Mouse (Mus musculus) effector memory CD4-positive, alpha-beta T cell, adult 7 months (primary cell): ENCODE results near the gene Rasl10a. TPM values are rescaled to one million over a fixed set of nuclear protein-coding genes. Genes with fewer than 3 reads are reported as not detected.

ENCODE experiments used
- polyA plus RNA-seq: library from polyadenylated mRNA; unstranded; fragments of 100-300 nt; shearing (Covaris generic); gene quantifications from one replicate; pipeline ENCODE4 v1.2.1, GENCODE M21; 2017

The Rasl10a gene
- not detected for polyA plus RNA-seq

DNA sequence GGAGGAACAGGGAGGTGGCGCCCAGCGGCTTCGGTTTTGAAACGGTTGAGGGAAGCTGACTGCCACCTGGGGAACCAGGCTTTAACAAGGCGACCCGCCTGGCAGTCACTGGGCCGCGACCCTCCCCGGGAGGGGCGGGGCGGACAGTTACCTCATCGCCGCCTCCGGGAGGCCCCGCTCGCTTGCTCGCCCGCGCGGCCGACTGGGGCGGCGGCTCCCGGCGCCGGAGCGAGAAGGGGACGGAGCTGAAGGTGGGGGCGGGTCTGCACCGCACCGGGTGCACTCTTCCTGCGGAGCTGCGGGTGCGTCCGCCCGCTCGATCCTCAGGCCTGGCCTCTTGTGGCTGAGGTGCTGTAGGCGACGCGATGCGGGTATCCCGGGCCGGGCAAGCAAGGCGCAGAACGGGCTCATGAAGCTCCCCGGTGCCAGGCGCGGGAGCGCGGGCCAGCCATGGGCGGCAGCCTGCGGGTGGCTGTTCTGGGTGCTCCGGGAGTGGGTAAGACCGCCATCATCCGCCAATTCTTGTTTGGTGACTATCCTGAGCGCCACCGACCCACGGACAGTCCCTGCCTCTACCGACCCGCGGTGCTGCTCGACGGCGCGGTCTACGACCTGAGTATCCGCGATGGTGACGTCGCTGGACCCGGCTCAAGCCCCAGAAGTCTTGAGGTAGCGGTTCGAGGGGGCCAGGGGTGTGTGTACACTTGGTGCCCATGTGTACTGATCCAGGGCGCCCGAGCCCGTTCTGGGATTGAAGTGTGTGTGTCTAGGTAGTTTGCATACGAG lies at the start of gene Rasl10a:
TSS of gene Rasl10a (plus strand) at position 273 of the 786 bp plus-strand sequence.

DNA sequence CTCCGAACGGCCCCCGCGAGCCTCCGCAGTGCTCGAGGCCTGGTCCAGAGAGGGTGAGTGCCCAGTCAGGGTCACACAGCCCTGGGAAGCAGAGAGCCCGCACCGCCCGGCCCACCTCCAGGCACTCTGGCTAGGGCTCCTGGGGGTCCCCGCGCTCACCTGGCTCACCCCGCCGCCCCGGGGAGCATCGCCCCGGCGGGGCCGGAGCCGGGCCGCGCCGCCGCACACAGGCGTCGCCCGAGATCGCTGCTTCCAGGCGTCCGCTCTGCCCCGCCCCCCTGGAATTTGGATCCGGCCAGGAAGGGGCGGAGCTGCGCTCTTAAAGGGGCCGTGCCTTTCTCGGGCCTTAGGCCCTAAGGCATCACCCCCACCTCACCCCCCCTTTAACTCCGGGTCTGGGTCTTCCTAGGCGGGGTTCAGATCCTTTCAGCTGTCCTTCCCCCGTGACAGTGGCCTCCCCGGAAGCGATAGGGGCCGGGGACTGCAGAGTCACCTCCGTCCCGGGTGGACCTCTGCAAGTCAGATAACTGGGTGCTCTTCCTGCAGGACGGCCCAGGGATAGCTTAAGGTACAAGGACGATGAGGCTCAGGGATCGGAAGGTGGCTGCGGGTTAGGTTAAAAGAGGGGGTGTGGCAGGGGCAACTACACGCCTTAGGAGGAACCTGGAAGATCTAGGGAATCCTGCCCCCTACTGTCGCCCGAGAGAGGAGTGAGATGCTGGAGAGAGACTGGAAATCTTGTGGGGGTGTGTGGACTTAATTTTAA lies 7.3 kb downstream of the Rasl10a start, which contains the start of gene Gas2l1:
TSS of gene Gas2l1 (minus strand) at position 272 of the 766 bp plus-strand sequence.

DNA sequence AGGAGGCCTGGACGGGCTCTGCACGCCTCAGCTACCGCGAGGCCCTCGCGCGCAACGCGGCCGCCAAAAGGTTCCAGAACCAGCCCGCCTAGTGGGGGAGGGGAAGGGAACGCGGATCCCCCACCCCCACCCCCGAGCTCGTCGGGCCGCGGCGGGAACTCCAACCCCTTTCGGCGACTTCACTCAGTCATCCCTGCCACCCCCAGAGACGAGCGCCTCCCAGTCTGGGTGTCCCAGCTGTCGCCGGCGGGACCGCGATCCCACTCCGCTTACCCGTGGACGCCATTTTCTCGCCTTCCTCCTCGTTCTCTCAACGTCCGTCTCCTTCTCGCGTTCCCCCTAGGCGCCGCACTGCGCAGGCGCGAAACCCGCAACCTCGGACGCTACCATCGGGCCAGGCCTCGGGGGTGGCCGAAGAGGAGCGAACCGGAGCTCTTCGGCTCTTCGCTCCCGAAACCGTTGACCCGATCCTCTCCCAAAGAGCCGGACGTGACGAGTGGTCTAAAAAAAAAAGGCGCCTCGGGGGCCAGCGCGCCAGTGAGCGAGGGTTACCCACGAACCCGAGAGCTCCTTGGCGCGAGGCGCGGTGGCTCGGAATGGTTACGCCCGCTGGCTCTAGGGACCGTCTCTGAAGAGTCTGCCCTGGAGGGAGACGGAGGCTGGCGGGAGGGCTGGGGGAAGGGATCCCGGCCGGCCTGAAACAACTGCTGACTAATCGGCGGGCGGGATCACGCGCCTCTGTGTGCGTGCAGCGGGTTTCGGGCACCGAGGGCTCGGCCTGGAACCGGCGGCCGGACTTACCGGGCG lies 41.0 kb downstream of the Rasl10a start, which contains the start of the genes Rhbdd3 and Ewsr1:
TSS of gene Rhbdd3 (plus strand) at position 191 of the 807 bp plus-strand sequence.
TSS of gene Ewsr1 (minus strand) at position 531 of the 807 bp plus-strand sequence.

Other genes starting within 250 kb of the Rasl10a start
- gene Nf2, start 208.6 kb upstream of the Rasl10a start, polyA plus RNA-seq, result 47.5 TPM
- gene Nipsnap1, start 184.2 kb upstream of the Rasl10a start, polyA plus RNA-seq, result 18.9 TPM
- gene Thoc5, start 162.8 kb upstream of the Rasl10a start, polyA plus RNA-seq, result 27.2 TPM
- gene Nefh, start 110.1 kb upstream of the Rasl10a start, polyA plus RNA-seq, result 8.4 TPM
- gene Ap1b1, start 71.3 kb upstream of the Rasl10a start, polyA plus RNA-seq, result 110 TPM
- gene Gas2l1, start 7.2 kb downstream of the Rasl10a start, polyA plus RNA-seq, result 10.8 TPM
- 3.1 TPM for gene Rhbdd3, start 40.8 kb downstream of the Rasl10a start, polyA plus RNA-seq
- 722 TPM for gene Ewsr1, start 41.1 kb downstream of the Rasl10a start, polyA plus RNA-seq
- 0.78 TPM for gene Emid1, start 94.1 kb downstream of the Rasl10a start, polyA plus RNA-seq
- 17.0 TPM for gene Kremen1, start 203.4 kb downstream of the Rasl10a start, polyA plus RNA-seq